Mouse (Mus musculus): Measurements from ENCODE around the gene Tmem121b. TPM values are rescaled to one million over a fixed set of nuclear protein-coding genes. Genes with fewer than 3 reads are reported as not detected.

The Tmem121b gene
- total and polyA plus RNA-seq, 3 experiments: 0.05 TPM; not detected in 2

DNA sequence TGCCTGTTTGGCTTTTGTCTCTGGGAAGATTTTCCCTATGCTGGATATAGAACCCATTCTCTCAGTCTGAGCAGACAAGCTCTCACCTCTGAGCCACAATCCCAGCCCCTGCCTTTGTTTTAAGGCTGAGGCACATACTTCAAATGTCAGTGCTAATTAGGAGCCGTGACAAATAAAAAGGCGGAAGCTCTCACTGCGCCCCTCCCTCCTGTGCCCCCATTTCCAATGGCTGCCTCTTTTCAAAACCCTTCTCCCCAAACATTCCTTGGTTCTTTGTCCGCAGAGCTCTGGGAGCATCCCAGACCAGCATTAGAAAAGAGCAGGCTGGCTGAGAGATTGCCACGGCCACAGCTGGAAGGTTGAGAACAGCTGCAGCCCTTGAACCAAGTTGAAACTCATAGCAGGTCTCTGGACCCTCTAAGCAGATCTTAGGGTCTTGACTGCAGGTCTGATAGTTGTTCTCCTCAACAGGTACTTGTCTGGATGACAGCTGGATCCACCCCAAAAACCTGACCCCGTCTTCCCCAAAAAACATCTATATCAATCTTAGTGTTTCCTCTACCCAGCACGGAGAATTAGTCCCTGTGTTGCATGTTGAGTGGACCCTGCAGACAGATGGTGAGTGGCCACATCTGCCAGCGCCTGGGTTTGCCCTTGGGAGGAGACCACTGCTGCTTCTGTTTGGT lies 21.0 kb downstream of the Tmem121b start:
- Histone ChIP-seq H3K9me3 (replicated peaks) (no peaks in the 10 kb centered on the region), H3K4me3 (ENCODE audit: low read depth, low read length) (no peak overlapping the region), H3K4me1 (ENCODE audit: insufficient read depth, low read depth, low read length) (peaks cover 26% of the 10 kb centered on the region), H3K36me3 (replicated peaks) (peaks cover 68% of the 10 kb centered on the region), H3K27me3 (ENCODE audit: insufficient read depth, low read length) (no peaks in the 10 kb centered on the region)
- ATAC-seq (ENCODE audit: extremely low read depth, insufficient number of reproducible peaks, low FRiP score, poor library complexity, severe bottlenecking) (no peak), DNase-seq (ENCODE audit: low spot score) (no peak)
- TF ChIP-seq GATA2 (IDR thresholded peaks at IDR 0.05; ENCODE audit: borderline replicate concordance, low read depth, low read length) (no peak), POLR2AphosphoS5 (IDR thresholded peaks at IDR 0.05; ENCODE audit: insufficient replicate concordance, low read depth, low read length) (no peak), GATA1 (IDR thresholded peaks at IDR 0.05; ENCODE audit: borderline replicate concordance, low read length) (no peak), TAL1 (conservative IDR thresholded peaks at IDR 0.05; ENCODE audit: low read depth, low read length) (no peak), CTCF (IDR thresholded peaks at IDR 0.05; ENCODE audit: low read depth, low read length) (no peak)

DNA sequence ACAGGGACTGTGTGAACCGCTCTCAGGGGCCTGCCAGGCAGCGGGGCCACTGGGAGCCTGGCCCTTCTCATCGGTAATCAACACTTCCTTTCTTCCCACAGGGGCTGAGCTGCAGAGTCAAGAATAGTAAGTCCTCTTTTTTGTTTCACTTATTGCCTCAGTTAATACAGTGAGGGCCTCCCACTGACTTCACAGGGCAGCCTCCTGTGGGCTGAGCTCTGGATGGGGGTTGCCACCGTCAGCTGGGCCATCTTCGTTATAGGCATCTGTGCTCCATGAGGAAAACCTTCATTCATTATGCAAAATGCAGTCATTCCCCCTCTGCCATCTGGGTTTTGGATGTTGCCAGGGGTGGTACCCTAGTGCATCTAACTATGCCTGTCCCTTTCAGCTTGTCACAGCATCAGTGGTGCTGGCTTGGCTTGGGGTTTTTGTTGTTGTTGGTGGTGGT lies 21.6 kb downstream of the Tmem121b start:
- no peak for DNase-seq (ENCODE audit: low spot score)
- TF ChIP-seq TAL1 (conservative IDR thresholded peaks at IDR 0.05; ENCODE audit: low read depth, low read length) (no peak), GATA1 (IDR thresholded peaks at IDR 0.05; ENCODE audit: borderline replicate concordance, low read length) (no peak), GATA2 (IDR thresholded peaks at IDR 0.05; ENCODE audit: borderline replicate concordance, low read depth, low read length) (no peak), CTCF (IDR thresholded peaks at IDR 0.05; ENCODE audit: low read depth, low read length) (no peak), POLR2AphosphoS5 (IDR thresholded peaks at IDR 0.05; ENCODE audit: insufficient replicate concordance, low read depth, low read length) (no peak)
- no peaks in the 10 kb centered on the region for H3K27me3 ChIP-seq (ENCODE audit: insufficient read depth, low read length)
- no peaks in the 10 kb centered on the region for H3K9me3 ChIP-seq (replicated peaks)
- ATAC-seq (ENCODE audit: extremely low read depth, insufficient number of reproducible peaks, low FRiP score, poor library complexity, severe bottlenecking): no peak
- H3K4me3 ChIP-seq (ENCODE audit: low read depth, low read length): no peak overlapping the region
- H3K4me1 ChIP-seq (ENCODE audit: insufficient read depth, low read depth, low read length): peaks cover 30% of the 10 kb centered on the region
- peaks cover 66% of the 10 kb centered on the region for H3K36me3 ChIP-seq (replicated peaks)

DNA sequence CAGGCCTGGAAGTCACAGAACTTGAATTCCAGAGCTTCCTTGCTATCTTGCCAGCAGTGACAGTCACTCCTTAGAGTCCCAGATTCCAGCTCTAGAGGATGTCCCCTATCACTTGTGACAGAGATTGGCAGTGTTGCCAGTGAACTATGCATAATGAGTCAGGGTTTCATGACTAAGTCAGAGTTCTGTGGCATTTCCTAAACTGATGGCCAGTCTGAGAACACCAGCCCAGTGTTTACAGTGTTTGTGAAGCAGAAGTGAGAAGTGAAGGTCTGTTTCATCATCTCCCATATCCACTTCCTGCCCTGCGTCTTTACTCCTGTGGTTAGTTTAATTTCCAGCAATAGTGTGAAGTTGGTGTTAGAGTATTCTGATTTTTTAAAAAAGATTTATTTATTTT lies 22.9 kb downstream of the Tmem121b start:
- no peaks in the 10 kb centered on the region for H3K9me3 ChIP-seq (replicated peaks)
- TF ChIP-seq TAL1 (conservative IDR thresholded peaks at IDR 0.05; ENCODE audit: low read depth, low read length): no peak
- TF ChIP-seq GATA2 (IDR thresholded peaks at IDR 0.05; ENCODE audit: borderline replicate concordance, low read depth, low read length): no peak
- no peak for TF ChIP-seq CTCF (IDR thresholded peaks at IDR 0.05; ENCODE audit: low read depth, low read length)
- TF ChIP-seq POLR2AphosphoS5 (IDR thresholded peaks at IDR 0.05; ENCODE audit: insufficient replicate concordance, low read depth, low read length): no peak
- no peak for TF ChIP-seq GATA1 (IDR thresholded peaks at IDR 0.05; ENCODE audit: borderline replicate concordance, low read length)
- H3K4me1 ChIP-seq (ENCODE audit: insufficient read depth, low read depth, low read length): peaks cover 42% of the 10 kb centered on the region
- H3K27me3 ChIP-seq (ENCODE audit: insufficient read depth, low read length): no peaks in the 10 kb centered on the region
- ATAC-seq (ENCODE audit: extremely low read depth, insufficient number of reproducible peaks, low FRiP score, poor library complexity, severe bottlenecking): no peak
- peaks cover 58% of the 10 kb centered on the region for H3K36me3 ChIP-seq (replicated peaks)
- no peak overlapping the region for H3K4me3 ChIP-seq (ENCODE audit: low read depth, low read length)
- no peak for DNase-seq (ENCODE audit: low spot score)

DNA sequence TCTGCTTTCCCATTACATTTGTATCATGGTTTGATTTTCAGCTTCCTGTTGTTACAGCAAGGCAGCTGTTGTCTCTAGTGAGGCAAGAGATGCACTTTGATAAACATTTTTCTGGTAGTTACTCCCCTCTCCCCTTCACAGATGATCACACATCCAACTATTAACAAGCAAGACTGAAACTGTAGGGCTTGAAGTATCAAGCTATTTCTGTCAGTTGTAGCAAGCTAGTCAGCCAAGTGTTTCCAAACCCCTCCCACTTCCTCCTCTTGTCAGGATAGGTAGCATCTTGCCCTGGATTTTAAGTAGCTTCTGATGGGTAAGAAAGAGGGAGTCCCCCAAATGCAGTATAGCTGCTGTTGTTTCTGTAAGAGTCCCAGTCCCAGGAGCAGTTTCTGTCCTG lies 23.8 kb downstream of the Tmem121b start:
- Histone ChIP-seq H3K4me3 (ENCODE audit: low read depth, low read length) (no peak overlapping the region), H3K9me3 (replicated peaks) (no peaks in the 10 kb centered on the region), H3K27me3 (ENCODE audit: insufficient read depth, low read length) (no peaks in the 10 kb centered on the region), H3K4me1 (ENCODE audit: insufficient read depth, low read depth, low read length) (peaks cover 50% of the 10 kb centered on the region), H3K36me3 (replicated peaks) (peaks cover 54% of the 10 kb centered on the region)
- no peak for ATAC-seq (ENCODE audit: extremely low read depth, insufficient number of reproducible peaks, low FRiP score, poor library complexity, severe bottlenecking)
- no peak for TF ChIP-seq TAL1 (conservative IDR thresholded peaks at IDR 0.05; ENCODE audit: low read depth, low read length)
- no peak for TF ChIP-seq GATA2 (IDR thresholded peaks at IDR 0.05; ENCODE audit: borderline replicate concordance, low read depth, low read length)
- TF ChIP-seq GATA1 (IDR thresholded peaks at IDR 0.05; ENCODE audit: borderline replicate concordance, low read length): no peak
- no peak for TF ChIP-seq CTCF (IDR thresholded peaks at IDR 0.05; ENCODE audit: low read depth, low read length)
- no peak for TF ChIP-seq POLR2AphosphoS5 (IDR thresholded peaks at IDR 0.05; ENCODE audit: insufficient replicate concordance, low read depth, low read length)
- DNase-seq (ENCODE audit: low spot score): no peak

DNA sequence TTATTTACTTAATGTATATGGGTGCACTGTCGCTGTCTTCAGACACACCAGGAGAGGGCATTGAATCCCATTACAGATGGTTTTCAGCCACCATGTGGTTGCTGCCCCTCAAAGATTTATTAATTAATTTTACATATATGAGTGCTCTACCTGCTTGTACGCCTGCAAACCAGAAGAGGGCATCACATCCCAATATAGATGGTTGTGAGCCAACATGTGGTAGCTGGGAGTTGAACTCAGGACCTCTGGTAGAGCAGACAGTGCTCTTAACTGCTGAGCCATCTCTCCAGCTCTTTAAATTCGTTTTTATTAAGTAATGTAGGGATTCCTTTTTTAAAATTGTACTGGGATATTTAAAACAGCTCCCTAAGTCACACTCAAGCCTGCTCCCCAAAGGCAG lies 24.3 kb downstream of the Tmem121b start:
- peaks cover 49% of the 10 kb centered on the region for H3K36me3 ChIP-seq (replicated peaks)
- no peak for ATAC-seq (ENCODE audit: extremely low read depth, insufficient number of reproducible peaks, low FRiP score, poor library complexity, severe bottlenecking)
- no peak overlapping the region for H3K4me3 ChIP-seq (ENCODE audit: low read depth, low read length)
- no peaks in the 10 kb centered on the region for H3K27me3 ChIP-seq (ENCODE audit: insufficient read depth, low read length)
- H3K9me3 ChIP-seq (replicated peaks): no peaks in the 10 kb centered on the region
- no peak for DNase-seq (ENCODE audit: low spot score)
- H3K4me1 ChIP-seq (ENCODE audit: insufficient read depth, low read depth, low read length): peaks cover 55% of the 10 kb centered on the region
- TF ChIP-seq CTCF (IDR thresholded peaks at IDR 0.05; ENCODE audit: low read depth, low read length) (no peak), POLR2AphosphoS5 (IDR thresholded peaks at IDR 0.05; ENCODE audit: insufficient replicate concordance, low read depth, low read length) (no peak), GATA2 (IDR thresholded peaks at IDR 0.05; ENCODE audit: borderline replicate concordance, low read depth, low read length) (no peak), GATA1 (IDR thresholded peaks at IDR 0.05; ENCODE audit: borderline replicate concordance, low read length) (no peak), TAL1 (conservative IDR thresholded peaks at IDR 0.05; ENCODE audit: low read depth, low read length) (no peak)

DNA sequence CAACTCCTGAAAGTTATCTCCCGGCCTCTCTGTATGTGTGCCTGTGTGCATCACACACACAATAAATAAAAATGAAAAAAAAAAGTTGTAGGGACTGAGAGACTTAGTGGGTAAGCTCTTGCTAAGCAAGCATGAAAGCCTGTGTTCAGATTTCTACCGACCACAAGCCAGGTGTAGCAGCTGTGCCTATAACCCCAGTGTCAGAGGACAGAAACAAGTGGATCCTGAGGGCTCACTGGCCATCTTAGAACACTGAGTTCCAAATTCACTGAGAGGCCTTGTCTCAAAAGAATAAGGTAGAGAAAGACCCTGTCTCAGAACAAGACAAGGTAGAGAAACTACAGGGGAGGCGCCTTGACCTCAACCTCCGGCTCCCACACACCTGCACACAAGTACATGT lies 25.3 kb downstream of the Tmem121b start:
- no peaks in the 10 kb centered on the region for H3K27me3 ChIP-seq (ENCODE audit: insufficient read depth, low read length)
- DNase-seq (ENCODE audit: low spot score): no peak
- peaks cover 39% of the 10 kb centered on the region for H3K36me3 ChIP-seq (replicated peaks)
- H3K4me1 ChIP-seq (ENCODE audit: insufficient read depth, low read depth, low read length): peaks cover 60% of the 10 kb centered on the region
- ATAC-seq (ENCODE audit: extremely low read depth, insufficient number of reproducible peaks, low FRiP score, poor library complexity, severe bottlenecking): no peak
- no peak overlapping the region for H3K4me3 ChIP-seq (ENCODE audit: low read depth, low read length)
- H3K9me3 ChIP-seq (replicated peaks): no peaks in the 10 kb centered on the region
- TF ChIP-seq GATA1 (IDR thresholded peaks at IDR 0.05; ENCODE audit: borderline replicate concordance, low read length) (no peak), CTCF (IDR thresholded peaks at IDR 0.05; ENCODE audit: low read depth, low read length) (no peak), POLR2AphosphoS5 (IDR thresholded peaks at IDR 0.05; ENCODE audit: insufficient replicate concordance, low read depth, low read length) (no peak), GATA2 (IDR thresholded peaks at IDR 0.05; ENCODE audit: borderline replicate concordance, low read depth, low read length) (no peak), TAL1 (conservative IDR thresholded peaks at IDR 0.05; ENCODE audit: low read depth, low read length) (no peak)
